Mouse (Mus musculus): ENCODE data around the gene Gsta4.
"Not testable (repeated sequence)": the region's sequence is repeated elsewhere in the genome, so short reads cannot be mapped to it uniquely, and the experiment has no call there.

Gene Gsta4

GRCm38 (mm10) chr9:78182474-78182873, at the start of gene Gsta4:
TSS of gene Gsta4 (plus strand) at chr9:78182774.
- not testable (repeated sequence) for DNase-seq (ENCODE audit: low spot score)

DNA sequence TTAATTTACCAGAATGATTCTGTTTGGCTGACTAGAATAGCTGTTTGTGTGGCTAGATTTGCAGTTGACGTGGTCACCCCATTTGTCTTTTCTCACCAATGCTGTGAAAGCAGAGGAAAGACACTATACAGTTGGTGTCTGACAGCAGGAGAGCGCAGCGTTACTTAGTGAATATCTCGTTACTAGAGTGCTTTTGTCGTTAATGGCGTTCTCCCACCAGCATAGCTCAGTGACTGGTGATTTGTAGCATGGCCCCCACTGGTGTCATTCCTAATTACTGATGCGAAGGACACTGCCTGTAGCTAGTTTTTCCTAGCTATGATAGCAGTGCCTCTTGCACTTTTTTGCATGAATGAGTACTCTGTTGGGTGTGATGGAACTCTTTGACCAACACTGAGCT, 46.9 kb upstream of the Gsta4 start:
- DNase-seq (ENCODE audit: low spot score): no peak

DNA sequence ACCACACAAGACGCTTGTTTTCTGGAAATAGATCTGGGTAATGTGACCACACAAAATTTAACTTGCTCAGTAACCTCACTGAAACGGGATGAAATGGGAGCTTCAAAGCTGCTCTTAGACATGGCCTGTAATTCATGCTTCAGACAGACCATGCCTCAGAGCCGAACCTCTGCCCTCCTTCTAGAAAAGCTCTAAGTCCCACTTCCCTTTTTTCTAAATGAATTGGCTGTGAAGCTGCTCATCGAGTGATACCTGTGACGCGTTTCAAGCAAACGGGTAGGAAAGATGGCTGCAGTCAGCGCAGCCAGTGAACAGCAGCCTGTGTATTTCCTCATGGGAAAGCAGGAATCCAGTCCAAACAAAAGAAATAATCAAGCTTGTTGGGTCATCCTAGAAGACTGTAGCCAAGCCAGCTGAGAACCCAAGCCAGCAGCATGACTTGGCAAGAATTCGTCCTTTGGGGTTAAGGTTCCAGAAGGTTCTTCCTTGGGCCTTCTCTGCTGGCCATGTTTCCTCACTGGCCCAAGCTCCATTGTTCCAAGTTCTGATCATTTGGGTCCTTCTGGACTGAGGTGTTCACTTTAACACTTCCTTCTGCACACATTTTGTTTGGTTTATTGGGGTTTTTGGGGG, 44.4 kb upstream of the Gsta4 start:
- no peak for DNase-seq (ENCODE audit: low spot score)

DNA sequence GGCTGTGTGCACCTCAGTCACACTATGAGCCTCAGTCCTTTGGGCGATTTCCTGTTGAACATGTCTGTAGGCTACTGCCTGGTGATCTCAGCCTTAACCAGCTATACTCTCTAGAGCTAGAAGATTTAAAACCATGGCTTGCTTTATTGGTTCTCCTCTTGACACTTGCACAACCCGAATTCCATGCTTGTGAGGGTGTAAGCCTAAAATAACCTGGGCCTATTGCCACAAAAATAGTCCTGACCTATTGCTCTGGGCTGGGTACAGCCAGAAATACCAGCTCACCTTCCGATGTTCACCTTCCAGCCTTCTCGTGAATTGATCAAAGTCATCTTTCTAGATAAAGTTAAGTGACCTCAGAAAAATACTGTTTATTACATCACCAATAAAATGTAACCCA, 43.1 kb upstream of the Gsta4 start:
- no peak for DNase-seq (ENCODE audit: low spot score)

- DNase-seq (ENCODE audit: low spot score): no peak
Observed at GRCm38 (mm10) chr9:78146099-78146498, 36.5 kb upstream of the Gsta4 start.

DNA sequence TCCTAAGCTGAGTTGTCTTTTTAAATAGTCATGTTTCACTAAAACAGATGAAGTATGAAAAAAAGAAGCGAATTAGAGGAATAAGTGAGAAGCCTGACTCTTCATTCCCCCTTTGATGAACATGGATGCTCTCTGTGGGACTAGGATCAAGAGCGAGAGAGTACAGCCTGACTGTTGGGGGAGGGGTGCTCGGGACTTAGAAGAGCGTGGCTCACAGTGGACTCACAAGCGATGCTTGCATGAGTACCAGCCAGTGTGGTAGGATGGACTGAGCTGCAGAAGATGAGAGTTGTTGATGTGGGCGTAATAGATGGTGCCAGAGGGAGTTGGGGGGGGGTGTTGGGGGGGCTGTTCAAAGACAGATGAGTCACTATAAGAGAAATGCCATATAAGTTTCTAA, 35.9 kb upstream of the Gsta4 start:
- DNase-seq (ENCODE audit: low spot score): no peak

DNA sequence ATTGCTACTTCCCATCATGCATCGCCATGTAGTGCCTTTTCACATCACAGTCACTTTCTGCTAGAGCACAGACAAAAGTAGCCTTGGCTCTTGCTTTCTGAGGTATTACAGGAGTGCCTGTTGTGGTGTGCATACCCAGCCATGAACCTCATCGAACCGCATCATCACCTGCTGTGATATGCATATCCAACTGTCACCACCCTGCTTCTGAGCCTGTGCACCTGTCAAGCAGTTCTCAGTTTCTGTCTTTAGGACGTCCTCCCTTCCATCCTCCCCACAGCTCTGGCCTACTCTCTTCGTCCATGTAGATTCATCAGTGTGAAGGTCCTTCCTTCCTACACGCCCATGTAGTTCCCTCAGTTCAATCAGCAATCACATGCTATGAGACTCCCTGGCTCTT, 34.4 kb upstream of the Gsta4 start:
- DNase-seq (ENCODE audit: low spot score): no peak

DNA sequence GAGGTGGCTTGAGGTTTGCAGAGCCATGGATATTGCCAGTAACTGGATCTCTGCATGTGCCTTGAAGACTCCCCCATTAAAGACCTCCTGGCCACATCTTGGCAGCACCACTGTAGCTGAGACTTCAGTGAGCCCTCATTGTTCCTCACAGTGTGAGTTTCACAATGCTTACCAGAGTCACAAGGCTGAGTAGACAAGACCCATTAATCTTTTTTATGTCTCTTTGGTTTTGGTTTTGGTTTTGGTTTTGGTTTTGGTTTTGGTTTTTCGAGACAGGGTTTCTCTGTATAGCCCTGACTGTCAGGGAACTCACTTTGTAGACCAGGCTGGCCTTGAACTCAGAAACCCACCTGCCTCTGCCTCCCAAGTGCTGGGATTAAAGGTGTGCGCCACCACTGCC, 32.8 kb upstream of the Gsta4 start:
- not testable (repeated sequence) for DNase-seq (ENCODE audit: low spot score)

- no peak for DNase-seq (ENCODE audit: low spot score)
Observed at GRCm38 (mm10) chr9:78154211-78154977, 28.2 kb upstream of the Gsta4 start.

- no peak for DNase-seq (ENCODE audit: low spot score)
Observed at GRCm38 (mm10) chr9:78157221-78157620, 25.4 kb upstream of the Gsta4 start.

- no peak for DNase-seq (ENCODE audit: low spot score)
Observed at GRCm38 (mm10) chr9:78163291-78163690, 19.3 kb upstream of the Gsta4 start.

DNA sequence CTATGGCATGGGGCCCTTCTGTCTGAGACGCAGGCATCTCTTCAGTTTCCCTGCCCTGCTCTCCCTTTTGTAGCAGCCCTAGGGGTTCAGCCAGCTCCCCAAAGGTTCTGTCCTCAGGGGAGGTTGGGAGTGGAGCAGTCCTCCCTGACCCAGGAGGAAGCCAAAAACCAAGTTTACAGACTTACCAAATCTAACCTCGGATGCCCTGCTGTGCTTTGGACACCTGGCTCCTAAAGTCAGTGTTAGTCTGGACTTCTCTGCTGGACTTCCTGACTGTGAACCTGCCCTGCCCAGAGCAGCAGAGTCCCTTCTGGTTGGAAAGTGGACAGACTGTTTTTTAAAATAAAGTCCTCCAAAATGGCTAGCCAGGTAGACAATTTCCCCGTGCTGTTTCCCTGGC, 17.8 kb upstream of the Gsta4 start:
- DNase-seq (ENCODE audit: low spot score): no peak

- DNase-seq (ENCODE audit: low spot score): no peak
Observed at GRCm38 (mm10) chr9:78165454-78165853, 17.1 kb upstream of the Gsta4 start.

DNA sequence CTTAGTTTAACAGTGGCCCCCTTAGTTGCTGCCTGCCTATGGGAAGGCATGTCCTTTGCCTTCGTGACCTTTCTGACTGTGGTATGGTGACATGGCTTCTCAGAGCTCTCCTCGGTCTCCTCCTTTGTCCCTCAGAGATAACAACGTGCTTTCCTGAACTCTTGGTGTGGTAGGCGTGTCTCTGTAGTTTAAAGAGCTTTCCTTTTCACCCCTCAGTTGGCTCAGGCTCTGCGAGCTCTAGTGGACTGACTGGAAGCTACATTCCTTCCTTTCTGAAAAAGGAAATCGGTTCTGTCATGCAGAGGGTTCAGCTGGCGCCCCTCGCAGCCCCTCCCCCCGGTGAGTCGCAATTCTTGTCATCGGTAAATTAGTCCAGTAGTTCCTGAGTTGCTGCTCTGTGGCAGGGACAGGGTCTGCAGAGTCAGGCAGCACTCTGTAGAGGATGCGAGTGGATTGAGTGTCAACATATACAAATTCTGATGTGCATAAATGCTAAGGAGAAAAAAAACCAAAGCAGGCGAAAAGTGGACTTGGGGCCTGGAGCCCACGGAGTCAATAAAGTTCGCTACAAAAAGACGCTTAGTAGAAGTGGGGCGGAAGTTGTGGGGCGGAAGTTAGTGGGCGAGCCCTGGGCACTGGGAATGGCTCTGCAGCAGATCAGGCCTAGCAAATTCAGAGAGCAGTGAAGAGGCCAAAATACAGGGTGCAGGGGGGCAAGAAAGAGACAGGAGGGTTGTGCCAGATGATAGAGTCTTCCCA, 15.7 kb upstream of the Gsta4 start:
- no peak for DNase-seq (ENCODE audit: low spot score)

DNA sequence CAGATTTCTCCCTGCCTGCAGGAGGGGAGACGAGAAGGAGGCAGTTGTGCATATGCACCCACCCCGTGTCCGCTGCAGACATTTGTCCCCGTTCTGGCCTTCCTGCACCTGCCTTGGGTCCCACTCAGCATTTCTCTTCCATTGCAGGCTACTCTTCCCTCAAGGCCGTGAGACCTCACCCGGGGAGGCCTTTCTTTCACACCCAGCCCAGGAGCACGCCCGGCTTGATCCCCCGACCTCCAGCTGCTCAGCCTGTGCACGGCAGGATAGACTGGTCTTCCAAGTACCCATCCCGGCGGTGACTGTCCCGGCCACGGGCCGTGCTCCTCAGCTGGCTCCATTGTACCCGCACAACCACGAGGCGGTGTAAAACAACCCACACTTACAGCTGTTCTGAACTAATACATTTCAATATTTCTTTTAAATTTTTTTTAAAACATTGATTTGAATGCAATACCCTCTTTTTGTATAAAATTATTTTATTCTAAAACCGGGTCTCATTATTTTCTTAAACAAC, 15.1 kb upstream of the Gsta4 start:
- no peak for DNase-seq (ENCODE audit: low spot score)

DNA sequence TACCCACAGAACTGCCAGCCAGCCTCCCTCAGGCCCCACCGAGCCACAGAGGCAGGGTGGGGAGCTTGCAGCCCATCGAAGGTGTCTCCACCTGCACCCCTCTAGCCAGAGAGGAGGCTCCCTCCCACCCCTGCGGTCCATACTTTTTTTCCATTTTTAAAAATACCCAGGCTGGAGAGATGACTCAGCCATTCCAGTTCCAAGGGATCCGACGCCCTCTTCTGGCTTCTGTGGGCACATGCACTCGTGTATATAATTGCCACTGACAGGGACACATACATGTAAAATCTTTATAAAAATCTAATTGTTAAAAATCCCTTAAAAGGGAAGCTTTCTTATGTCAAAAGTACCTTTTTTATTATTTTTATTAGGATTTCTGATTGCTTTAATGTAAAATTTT, 13.7 kb upstream of the Gsta4 start:
- DNase-seq (ENCODE audit: low spot score): no peak

DNA sequence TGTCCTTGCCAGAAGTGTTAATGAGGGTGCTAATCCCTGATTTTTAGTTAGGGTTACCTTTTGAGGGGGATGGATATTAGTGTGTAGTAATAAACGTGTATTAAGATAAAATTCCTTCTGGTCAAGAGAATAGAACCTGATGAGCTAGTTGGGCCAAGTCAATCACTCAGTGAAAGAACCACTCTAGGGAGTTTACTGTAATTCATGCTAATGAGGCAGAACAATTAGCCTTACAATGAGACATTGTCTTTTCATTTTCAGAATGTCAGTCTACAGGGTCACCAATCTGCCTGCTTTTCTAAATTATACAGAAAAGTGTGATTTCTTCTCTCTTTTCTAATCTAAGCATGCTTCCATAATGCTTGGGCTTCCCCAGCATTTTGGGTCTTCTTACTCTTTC, 8.6 kb upstream of the Gsta4 start:
- no peak for DNase-seq (ENCODE audit: low spot score)

DNA sequence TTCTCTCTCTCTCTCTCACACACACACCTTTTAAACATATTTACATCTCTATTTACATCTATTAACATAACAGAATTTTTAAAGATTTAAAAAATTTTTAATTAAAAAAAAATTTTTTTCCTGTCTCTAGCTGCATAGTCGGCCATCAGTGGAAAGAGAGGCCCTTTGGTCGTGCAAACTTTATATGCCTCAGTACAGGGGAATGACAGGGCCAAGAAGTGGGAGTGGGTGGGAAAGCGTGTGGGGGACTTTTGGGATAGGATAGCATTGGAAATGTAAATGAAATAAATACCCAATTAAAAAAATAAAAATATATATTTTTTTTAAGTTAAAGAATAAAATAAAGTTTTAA, 7.7 kb upstream of the Gsta4 start:
- DNase-seq (ENCODE audit: low spot score): not testable (repeated sequence)

DNA sequence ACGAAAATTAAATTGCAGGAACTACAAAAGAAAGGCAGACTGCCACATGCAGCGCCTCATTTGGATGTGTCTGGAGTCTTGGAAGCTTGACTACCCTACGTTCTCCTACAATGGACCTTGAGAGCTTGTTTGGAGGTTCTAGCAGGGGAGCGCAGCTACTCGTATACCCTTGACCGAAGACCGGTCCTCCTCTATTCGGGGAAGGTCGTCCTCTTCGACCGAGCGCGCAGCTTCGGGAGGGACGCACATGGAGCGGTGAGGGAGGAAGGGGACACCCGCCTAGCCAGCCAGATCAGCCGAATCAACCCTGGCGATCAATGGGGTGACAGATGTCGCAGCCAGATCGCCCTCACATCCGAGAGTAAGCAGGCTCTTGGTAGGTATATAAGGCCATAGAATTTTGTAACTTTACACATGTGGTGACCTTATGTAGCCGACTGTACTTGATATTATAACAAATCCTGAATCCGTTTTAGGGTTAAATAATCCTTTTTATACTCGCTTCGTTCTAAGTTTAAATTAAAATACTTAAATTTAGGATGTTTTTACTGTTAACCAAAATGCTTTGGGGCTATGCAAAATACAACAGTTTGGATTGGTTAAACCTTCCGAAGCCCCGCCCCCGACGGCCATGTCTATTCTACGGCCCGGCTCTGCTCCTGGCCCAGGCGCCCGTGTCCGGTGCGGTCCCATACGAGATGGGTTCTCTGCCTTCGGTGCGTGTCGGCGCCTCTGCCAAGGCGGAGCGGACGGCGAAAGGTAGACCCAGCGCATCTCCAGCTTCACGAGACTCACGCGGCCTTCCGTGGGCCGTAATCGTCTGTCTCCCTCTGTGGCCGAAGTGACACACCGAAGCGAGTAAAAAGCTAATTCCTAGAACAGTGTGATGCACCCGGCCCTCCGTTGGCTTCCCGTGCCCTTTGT, 7.0 kb upstream of the Gsta4 start:
- DNase-seq (ENCODE audit: low spot score): peak; percentile 99

GRCm38 (mm10) chr9:78176201-78176727, 6.3 kb upstream of the Gsta4 start:
- DNase-seq (ENCODE audit: low spot score): peak; percentile 65

DNA sequence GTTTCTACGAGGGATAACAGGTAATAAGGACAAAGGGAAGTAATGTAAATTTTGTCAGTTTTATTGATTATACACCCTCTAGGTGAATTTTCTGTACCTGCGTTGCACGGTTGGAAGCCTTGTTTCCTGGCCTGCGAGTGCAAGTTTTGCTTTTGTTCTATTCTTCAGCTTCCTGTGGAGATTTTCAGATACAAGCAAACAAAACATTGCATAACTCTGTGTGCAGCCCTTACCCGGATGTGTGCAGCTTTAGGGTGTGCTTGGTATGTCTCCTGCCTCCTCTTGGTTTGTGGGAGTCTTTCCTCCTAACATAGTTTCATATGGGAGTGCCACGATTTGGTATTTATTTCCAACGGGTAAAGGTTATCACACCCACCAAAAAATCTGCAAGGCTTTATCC, 5.7 kb upstream of the Gsta4 start:
- DNase-seq (ENCODE audit: low spot score): no peak

GRCm38 (mm10) chr9:78178197-78178596, 4.4 kb upstream of the Gsta4 start:
- DNase-seq (ENCODE audit: low spot score): no peak

Data from testis, postnatal 10 days (tissue).